Mouse (Mus musculus) thymus, adult 2 months (tissue): ENCODE measurements at regions not wholly inside any gene's neighbourhood (a gene's known extent, or its start where the extent isn't known, plus 50 kb on each side); places are given as distances from the start of the nearest gene placed in this dataset.

Source experiments
- CTCF ChIP-seq: fragments of 200-500 bp; IDR thresholded peaks from 2 replicates; pipeline ENCODE4 v1.5.1; 2012; ENCODE audit warnings: mild to moderate bottlenecking, control low read depth, low read length, moderate library complexity, borderline replicate concordance; ENCODE audit not compliant: control insufficient read depth, poor library complexity, insufficient read depth; ENCODE audit errors: extremely low read depth
- POLR2A ChIP-seq: fragments of 200-500 bp; IDR thresholded peaks from 2 replicates; pipeline ENCODE4 v1.6.1; 2012; ENCODE audit warnings: mild to moderate bottlenecking, low read length, control low read depth, moderate library complexity; ENCODE audit not compliant: control insufficient read depth, poor library complexity, insufficient read depth; ENCODE audit errors: extremely low read depth

- TF ChIP-seq CTCF (no peak), POLR2A (no peak)
These were observed 431.4 kb upstream of the Mctp2 start for GRCm38 (mm10) chr7:72737792-72738191.
